Mouse (Mus musculus): ENCODE results near the gene 4930524B15Rik. TPM values are rescaled to one million over a fixed set of nuclear protein-coding genes. Genes with fewer than 3 reads are reported as not detected.
"Not testable (repeated sequence)": the region's sequence is repeated elsewhere in the genome, so short reads cannot be mapped to it uniquely, and the experiment has no call there.

Gene 4930524B15Rik
- polyA plus RNA-seq, 1 experiment from 2014 or later = not detected

GRCm38 (mm10) chr11:31992535-31992934 is 27.1 kb downstream of the 4930524B15Rik start:
- Histone ChIP-seq H3K27ac (replicated peaks) (no peak overlapping the region), H3K4me2 (no peak overlapping the region), H3K27me3 (no peaks in the 10 kb centered on the region), H3K4me3 (replicated peaks) (no peak overlapping the region), H3K36me3 (replicated peaks) (no peaks in the 10 kb centered on the region), H3K9me3 (replicated peaks) (no peaks in the 10 kb centered on the region), H3K9ac (no peak overlapping the region), H3K4me1 (replicated peaks) (no peaks in the 10 kb centered on the region)
- 56% methylated on average over 3 of the region's 3 CpGs for WGBS (ENCODE audit: insufficient replicate concordance)
- ATAC-seq (ENCODE audit: insufficient read depth) = no peak

- no peak overlapping the region for H3K4me3 ChIP-seq (replicated peaks)
- no peaks in the 10 kb centered on the region for H3K4me1 ChIP-seq (replicated peaks)
- no peak overlapping the region for H3K9ac ChIP-seq
- 31% methylated on average over 2 of the region's 2 CpGs for WGBS (ENCODE audit: insufficient replicate concordance)
- H3K36me3 ChIP-seq (replicated peaks) = no peaks in the 10 kb centered on the region
- peaks cover 30% of the 10 kb centered on the region for H3K27me3 ChIP-seq
- ATAC-seq (ENCODE audit: insufficient read depth) = no peak
- no peak overlapping the region for H3K4me2 ChIP-seq
- H3K9me3 ChIP-seq (replicated peaks) = no peaks in the 10 kb centered on the region
- H3K27ac ChIP-seq (replicated peaks) = no peak overlapping the region
These were observed 34.3 kb downstream of the 4930524B15Rik start for GRCm38 (mm10) chr11:31999716-32000115.

DNA sequence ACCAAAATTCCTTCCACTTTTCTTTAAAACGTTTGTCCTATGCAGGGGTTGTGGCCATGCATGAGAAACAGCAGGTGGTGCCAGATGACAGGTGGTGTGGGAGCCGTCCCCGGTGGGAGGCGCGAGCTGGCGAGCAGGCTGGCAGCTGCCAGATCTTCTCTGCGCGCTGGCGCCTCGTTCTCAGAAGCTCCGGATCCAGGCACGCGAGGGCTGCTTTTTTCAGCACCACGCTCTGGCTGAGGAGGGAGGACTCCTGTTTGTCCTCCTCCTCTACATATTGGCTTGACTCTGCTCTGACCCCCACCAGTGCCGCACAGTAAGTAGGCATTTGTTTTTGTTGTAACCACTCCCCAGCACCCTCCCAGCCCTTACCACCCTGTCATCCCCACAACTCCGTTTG is 34.9 kb downstream of the 4930524B15Rik start, which contains the start of gene Nsg2:
Gene Nsg2 (plus strand): TSS at position 183 of the 400 bp plus-strand sequence.
- Histone ChIP-seq H3K36me3 (replicated peaks) (no peaks in the 10 kb centered on the region), H3K27me3 (peaks cover 30% of the 10 kb centered on the region), H3K4me3 (replicated peaks) (no peak within 1 kb of the TSS), H3K4me2 (no peak within 1 kb of the TSS; the same call in 1 of the 2 replicates), H3K9ac (no peak within 1 kb of the TSS), H3K9me3 (replicated peaks) (no peaks in the 10 kb centered on the region), H3K4me1 (replicated peaks) (no peaks in the 10 kb centered on the region), H3K27ac (replicated peaks) (no peak within 1 kb of the TSS)
- no peak for ATAC-seq (ENCODE audit: insufficient read depth)
- under 1% methylated on average over 16 of the region's 16 CpGs for WGBS (ENCODE audit: insufficient replicate concordance)

DNA sequence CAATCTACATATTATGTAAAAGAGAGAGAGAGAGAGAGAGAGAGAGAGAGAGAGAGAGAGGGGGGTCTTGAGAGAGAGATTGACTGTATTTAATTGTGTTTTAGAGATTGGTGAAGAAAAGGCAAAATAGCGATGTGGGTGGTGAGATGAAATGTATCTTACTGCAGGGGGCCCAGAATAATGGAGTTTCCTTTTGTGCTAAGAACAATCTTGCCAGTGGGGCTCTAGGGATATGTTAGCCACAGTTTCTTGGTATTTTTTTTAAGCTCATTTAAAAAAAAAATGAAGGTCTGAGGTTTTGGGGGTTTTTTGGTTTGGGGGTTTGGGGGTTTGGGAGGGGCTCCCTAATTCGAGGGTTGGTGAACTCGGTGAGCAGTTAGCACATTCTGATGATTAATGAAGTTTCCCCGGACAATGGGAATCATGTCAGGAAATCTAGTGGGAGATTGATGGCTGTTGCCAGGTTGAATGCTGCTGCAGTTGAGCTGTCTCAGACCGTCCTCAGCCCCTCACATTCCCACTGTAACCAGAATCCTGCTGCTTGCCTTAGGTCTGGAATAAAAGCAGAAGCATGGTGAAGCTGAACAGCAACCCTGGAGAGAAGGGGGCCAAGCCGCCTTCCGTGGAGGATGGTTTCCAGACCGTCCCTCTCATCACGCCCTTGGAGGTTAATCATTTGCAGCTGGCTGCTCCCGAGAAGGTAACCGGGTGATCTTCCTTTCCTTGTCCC is 36.0 kb downstream of the 4930524B15Rik start:
- Histone ChIP-seq H3K36me3 (replicated peaks) (no peaks in the 10 kb centered on the region), H3K27ac (replicated peaks) (no peak overlapping the region), H3K4me3 (replicated peaks) (no peak overlapping the region), H3K4me1 (replicated peaks) (no peaks in the 10 kb centered on the region), H3K9me3 (replicated peaks) (no peaks in the 10 kb centered on the region), H3K4me2 (no peak overlapping the region), H3K27me3 (peaks cover 30% of the 10 kb centered on the region), H3K9ac (no peak overlapping the region)
- no peak for ATAC-seq (ENCODE audit: insufficient read depth)
- WGBS (ENCODE audit: insufficient replicate concordance) = 11% methylated on average over 11 of the region's 11 CpGs

DNA sequence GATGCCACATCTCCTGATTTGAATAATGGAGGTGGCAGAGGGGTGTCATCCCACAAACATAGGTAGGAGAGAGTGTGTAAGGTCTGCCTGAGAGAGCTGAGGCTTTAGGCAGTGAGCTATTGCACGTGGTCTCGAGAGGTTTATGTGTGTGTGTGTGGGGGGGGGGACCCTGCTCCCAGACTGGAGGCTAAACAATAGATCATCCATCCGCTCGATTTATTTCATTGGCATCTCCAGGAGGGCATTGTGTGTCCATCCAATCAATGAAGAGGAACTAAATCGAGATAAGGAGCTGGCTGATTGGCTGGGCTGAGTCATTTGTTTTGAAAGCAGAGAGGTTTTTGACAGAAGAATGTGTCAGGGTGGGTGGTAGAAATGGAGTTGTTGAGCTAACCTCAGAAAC is 37.3 kb downstream of the 4930524B15Rik start:
- 8% methylated on average over 5 of the region's 5 CpGs for whole genome bisulfite sequencing (ENCODE audit: insufficient replicate concordance)
- no peak overlapping the region for H3K4me2 ChIP-seq
- no peak overlapping the region for H3K27ac ChIP-seq (replicated peaks)
- H3K9me3 ChIP-seq (replicated peaks) = no peaks in the 10 kb centered on the region
- no peaks in the 10 kb centered on the region for H3K4me1 ChIP-seq (replicated peaks)
- no peak overlapping the region for H3K9ac ChIP-seq
- ATAC-seq (ENCODE audit: insufficient read depth) = no peak
- peaks cover 30% of the 10 kb centered on the region for H3K27me3 ChIP-seq
- no peaks in the 10 kb centered on the region for H3K36me3 ChIP-seq (replicated peaks)
- H3K4me3 ChIP-seq (replicated peaks) = no peak overlapping the region

- H3K4me3 ChIP-seq (replicated peaks); H3K36me3 ChIP-seq (replicated peaks); H3K4me1 ChIP-seq (replicated peaks); H3K27me3 ChIP-seq; H3K27ac ChIP-seq (replicated peaks); H3K4me2 ChIP-seq; H3K9ac ChIP-seq; H3K9me3 ChIP-seq (replicated peaks); ATAC-seq (ENCODE audit: insufficient read depth): not testable (repeated sequence)
- 59% methylated on average over 3 of the region's 3 CpGs for WGBS (ENCODE audit: insufficient replicate concordance)
These were observed 42.7 kb downstream of the 4930524B15Rik start for GRCm38 (mm10) chr11:32008049-32008448.

DNA sequence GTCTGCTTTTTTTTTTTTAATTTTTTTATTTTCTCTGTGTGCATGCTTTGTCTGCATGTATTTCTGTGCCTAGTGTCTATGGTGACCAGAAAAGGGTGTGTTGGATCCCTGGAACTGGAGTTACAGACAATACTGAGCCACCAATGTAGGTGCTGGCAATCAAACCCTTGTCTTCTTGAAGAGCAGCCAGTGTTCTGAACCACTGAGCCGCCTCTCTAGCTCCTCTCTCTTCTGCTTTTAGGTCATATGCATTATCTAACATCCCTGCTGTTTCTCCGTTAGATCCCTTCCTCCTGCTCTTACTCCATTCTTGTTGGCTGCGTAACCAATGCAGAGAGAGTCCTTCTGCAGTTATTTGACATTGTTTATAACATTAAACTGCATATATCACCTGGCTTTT is 43.5 kb downstream of the 4930524B15Rik start:
- no peak for ATAC-seq (ENCODE audit: insufficient read depth)
- H3K4me1 ChIP-seq (replicated peaks) = no peaks in the 10 kb centered on the region
- no peaks in the 10 kb centered on the region for H3K27me3 ChIP-seq
- no peak overlapping the region for H3K27ac ChIP-seq (replicated peaks)
- H3K36me3 ChIP-seq (replicated peaks) = no peaks in the 10 kb centered on the region
- H3K9me3 ChIP-seq (replicated peaks) = no peaks in the 10 kb centered on the region
- no peak overlapping the region for H3K4me3 ChIP-seq (replicated peaks)
- no peak overlapping the region for H3K9ac ChIP-seq
- no peak overlapping the region for H3K4me2 ChIP-seq
- 57% methylated on average over 3 of the region's 3 CpGs for WGBS (ENCODE audit: insufficient replicate concordance)

GRCm38 (mm10) chr11:32009961-32010662 is 44.7 kb downstream of the 4930524B15Rik start:
- Histone ChIP-seq H3K4me3 (replicated peaks) (no peak overlapping the region), H3K4me2 (no peak overlapping the region), H3K4me1 (replicated peaks) (no peaks in the 10 kb centered on the region), H3K27ac (replicated peaks) (no peak overlapping the region), H3K36me3 (replicated peaks) (no peaks in the 10 kb centered on the region), H3K9me3 (replicated peaks) (no peaks in the 10 kb centered on the region), H3K9ac (no peak overlapping the region), H3K27me3 (no peaks in the 10 kb centered on the region)
- ATAC-seq (ENCODE audit: insufficient read depth) = no peak
- WGBS (ENCODE audit: insufficient replicate concordance) = 43% methylated on average over 13 of the region's 13 CpGs

DNA sequence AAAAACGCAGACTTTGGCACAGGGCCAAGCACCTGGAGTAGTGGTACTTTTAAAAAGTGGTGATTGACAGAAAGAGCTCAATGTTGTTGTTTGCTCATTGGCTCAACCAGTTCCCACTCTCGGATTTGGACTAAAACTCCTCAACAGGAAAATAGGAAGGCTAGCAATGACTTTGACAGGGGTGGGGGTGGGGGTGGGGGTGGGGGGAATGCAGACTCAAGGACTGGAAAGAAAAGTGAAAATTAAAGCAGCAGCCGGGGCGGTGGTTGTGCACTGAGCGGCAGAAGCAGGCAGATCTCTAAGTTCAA is 45.2 kb downstream of the 4930524B15Rik start:
- Histone ChIP-seq H3K36me3 (replicated peaks) (no peaks in the 10 kb centered on the region), H3K27ac (replicated peaks) (no peak overlapping the region), H3K4me2 (no peak overlapping the region), H3K9ac (no peak overlapping the region), H3K4me1 (replicated peaks) (no peaks in the 10 kb centered on the region), H3K9me3 (replicated peaks) (no peaks in the 10 kb centered on the region), H3K4me3 (replicated peaks) (no peak overlapping the region), H3K27me3 (no peaks in the 10 kb centered on the region)
- 61% methylated on average over 5 of the region's 5 CpGs for WGBS (ENCODE audit: insufficient replicate concordance)
- ATAC-seq (ENCODE audit: insufficient read depth) = no peak

GRCm38 (mm10) chr11:32011867-32012603 is 46.6 kb downstream of the 4930524B15Rik start:
- Histone ChIP-seq H3K9me3 (replicated peaks) (no peaks in the 10 kb centered on the region), H3K36me3 (replicated peaks) (no peaks in the 10 kb centered on the region), H3K9ac (no peak overlapping the region), H3K27me3 (no peaks in the 10 kb centered on the region), H3K27ac (replicated peaks) (no peak overlapping the region), H3K4me3 (replicated peaks) (no peak overlapping the region), H3K4me1 (replicated peaks) (no peaks in the 10 kb centered on the region), H3K4me2 (no peak overlapping the region)
- no peak for ATAC-seq (ENCODE audit: insufficient read depth)
- WGBS (ENCODE audit: insufficient replicate concordance) = 28% methylated on average over 9 of the region's 9 CpGs

- Histone ChIP-seq H3K9me3 (replicated peaks) (no peaks in the 10 kb centered on the region), H3K36me3 (replicated peaks) (no peaks in the 10 kb centered on the region), H3K4me1 (replicated peaks) (no peaks in the 10 kb centered on the region), H3K4me2 (no peak overlapping the region), H3K27ac (replicated peaks) (no peak overlapping the region), H3K9ac (no peak overlapping the region), H3K27me3 (no peaks in the 10 kb centered on the region), H3K4me3 (replicated peaks) (no peak overlapping the region)
- 54% methylated on average over 4 of the region's 4 CpGs for WGBS (ENCODE audit: insufficient replicate concordance)
- no peak for ATAC-seq (ENCODE audit: insufficient read depth)
These were observed 47.6 kb downstream of the 4930524B15Rik start for GRCm38 (mm10) chr11:32013014-32013427.
